In genomic region chrX:161018179-161018578, GRCm38 (mm10) we compare ENCODE assay signal across 18 mouse cellular contexts. TPM values are rescaled to one million over a fixed set of nuclear protein-coding genes. Genes with fewer than 3 reads are reported as not detected.
"Had no signal": no experiment of that assay in that cellular context is flagged by ENCODE, and none has a peak within 500 bp of the region (broad histone marks: within the 10 kb centered on the region; RNA-seq: fewer than 3 reads in every experiment).

No protein-coding gene starts in this region.

- H3K27ac ChIP-seq: liver, embryonic 13.5 days; liver, embryonic 15.5 days; lung, embryonic 15.5 days; macrophage; midbrain, embryonic 13.5 days; midbrain, embryonic 15.5 days; neural tube, embryonic 12.5 days; stomach, embryonic 15.5 days; stomach, postnatal 0 days had no signal

- H3K4me3 ChIP-seq: liver, embryonic 13.5 days; liver, embryonic 15.5 days; lung, embryonic 15.5 days; megakaryocyte, embryonic 14.5 days; midbrain, embryonic 13.5 days; midbrain, embryonic 15.5 days; neural tube, embryonic 12.5 days; stomach, embryonic 15.5 days had no signal

- DNase-seq: liver, embryonic 13.5 days; liver, postnatal 0 days; lung, adult 2 months; lung, postnatal 14 days; lung, postnatal 36 days; thymus, adult 2 months; thymus, postnatal 25 days; thymus, postnatal 4 days had no signal

- H3K4me1 ChIP-seq: liver, embryonic 13.5 days; liver, embryonic 15.5 days; lung, embryonic 15.5 days; megakaryocyte, embryonic 14.5 days; midbrain, embryonic 13.5 days; midbrain, embryonic 15.5 days; neural tube, embryonic 12.5 days; stomach, embryonic 15.5 days had no signal

RNA-seq across cellular contexts. Expression of gene Cdkl5, which starts 23.7 kb away (rescaled TPM):
- total RNA-seq: monocyte, adult 5-6 weeks had no signal
